Mouse (Mus musculus) cerebellum, adult 8-10 months (tissue): ENCODE measurements at regions not wholly inside any gene's neighbourhood (a gene's known extent, or its start where the extent isn't known, plus 50 kb on each side); places are given as distances from the start of the nearest gene placed in this dataset.

ENCODE experiments used
- DNase-seq: peaks from one replicate; pipeline ENCODE4 v3.0.0; 2022

DNA sequence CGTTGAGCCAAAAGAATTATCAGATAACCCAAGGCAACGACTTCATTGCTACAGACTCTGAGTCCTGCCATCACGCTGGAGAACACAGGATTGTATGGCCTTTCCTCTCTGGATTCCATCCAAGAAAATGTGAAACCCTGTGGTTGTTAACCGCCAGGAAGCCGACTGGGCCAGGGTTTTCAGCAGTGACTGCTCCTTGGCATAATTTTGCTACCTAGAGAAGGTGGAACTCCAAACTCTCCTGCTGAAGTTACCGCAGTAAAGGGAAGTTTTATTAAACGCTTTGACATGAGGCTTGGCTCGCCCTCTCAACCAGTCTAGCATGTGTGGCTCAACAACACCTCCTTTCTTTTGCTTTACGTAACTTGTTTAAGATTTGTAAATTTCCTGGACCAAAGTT lies 116.9 kb downstream of the Wif1 start:
- DNase-seq: no peak

DNA sequence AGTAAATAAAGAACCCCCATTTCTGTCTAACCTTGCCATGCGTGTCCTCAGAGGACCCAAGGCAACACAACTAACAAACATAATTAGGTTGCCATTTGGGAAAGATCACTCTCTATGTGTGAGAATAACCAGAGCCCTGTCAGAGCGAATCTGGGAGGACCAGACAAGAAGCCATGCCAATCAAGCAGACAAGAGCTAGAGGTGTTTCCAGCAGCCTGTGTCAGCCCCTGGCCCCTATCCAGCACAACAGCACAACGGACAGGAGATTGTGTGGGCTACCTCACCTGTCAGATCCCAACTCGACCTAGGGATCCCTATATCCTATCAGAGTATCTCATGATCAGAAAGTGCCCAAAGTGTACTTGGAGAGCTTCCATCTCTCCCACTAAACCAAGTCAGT lies 119.9 kb downstream of the Wif1 start:
- no peak for DNase-seq

DNA sequence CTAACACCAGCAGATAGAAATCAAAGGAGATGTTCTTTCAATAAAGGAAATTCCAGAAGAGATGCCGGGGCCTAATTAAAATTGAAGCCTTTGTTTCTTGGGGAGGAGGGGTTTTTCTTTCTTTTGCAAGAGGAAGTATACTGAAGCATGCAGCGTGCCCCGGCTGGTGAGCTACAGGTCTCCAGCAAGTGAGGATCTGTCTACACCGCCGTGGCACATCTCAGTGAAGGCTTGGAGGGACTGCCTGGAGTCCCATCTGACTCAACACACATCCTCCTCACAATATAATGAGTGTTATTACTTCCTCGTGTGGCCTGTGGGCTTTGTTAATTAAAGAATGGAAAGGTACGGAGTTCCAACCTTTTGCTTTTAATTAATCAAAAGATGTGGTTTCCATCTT lies 126.7 kb downstream of the Wif1 start:
- no peak for DNase-seq

DNA sequence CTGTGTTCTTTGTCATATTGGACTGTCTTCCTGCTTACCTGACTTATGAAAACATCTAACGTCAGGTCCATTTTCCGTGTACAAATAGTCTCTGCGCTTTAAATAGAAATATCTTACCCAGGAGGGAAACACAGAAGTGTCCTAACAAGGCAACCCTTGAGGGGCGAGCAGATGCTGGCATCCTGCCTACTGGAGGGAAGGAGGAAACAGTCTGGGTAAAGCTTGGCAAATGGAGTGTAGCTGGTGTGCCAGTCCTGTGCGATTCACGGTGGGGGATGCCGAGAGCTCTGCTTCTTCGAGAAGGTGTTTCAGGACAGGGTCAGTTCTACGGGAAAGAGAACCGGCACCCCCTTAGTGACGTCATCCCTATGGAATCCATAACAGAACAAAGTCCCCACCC lies 127.4 kb downstream of the Wif1 start:
- no peak for DNase-seq

GRCm38 (mm10) chr10:121174022-121174421 lies 140.3 kb downstream of the Wif1 start:
- no peak for DNase-seq

DNA sequence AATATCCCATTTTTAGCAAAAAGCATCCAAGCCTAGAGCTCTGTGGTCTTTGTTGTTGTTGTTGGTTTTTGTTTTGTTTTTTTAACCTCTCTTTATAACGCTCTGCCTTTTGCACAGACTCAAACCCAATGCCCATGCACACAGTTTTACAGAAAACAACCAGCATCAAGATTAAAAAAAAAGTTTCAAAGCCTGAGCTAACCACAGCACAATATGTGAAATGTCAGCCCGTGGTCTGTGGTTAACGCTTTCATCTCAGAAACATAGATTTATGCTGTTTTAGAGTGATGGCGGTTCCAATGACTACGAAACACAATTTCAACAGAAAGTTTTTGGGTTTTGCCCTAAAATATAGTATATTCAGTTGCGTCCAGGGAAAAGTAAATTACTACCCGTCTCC lies 155.4 kb downstream of the Wif1 start:
- DNase-seq: no peak

GRCm38 (mm10) chr10:121199236-121199635 lies 151.8 kb downstream of the Tbc1d30 start:
- no peak for DNase-seq

DNA sequence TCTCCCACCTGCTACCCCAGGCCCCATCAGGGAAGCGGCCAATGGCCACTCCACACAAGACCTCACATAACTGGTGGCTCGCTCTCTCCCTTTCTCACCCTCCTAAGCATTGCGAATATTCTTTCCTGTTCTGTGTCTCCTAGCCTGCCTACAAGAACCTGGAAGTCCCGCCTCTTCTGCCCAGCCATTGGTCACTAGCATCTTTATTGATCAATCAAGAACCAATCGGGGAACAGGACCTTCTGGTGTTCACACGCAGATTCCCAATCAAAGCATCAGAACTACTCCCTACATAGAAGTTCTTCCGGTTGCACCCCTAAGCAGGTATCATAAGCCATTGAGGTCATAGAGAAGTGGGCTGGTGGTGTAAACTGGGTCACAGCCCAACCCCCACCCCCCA lies 148.5 kb downstream of the Tbc1d30 start:
- DNase-seq: no peak

- DNase-seq: no peak
Observed at GRCm38 (mm10) chr10:121205551-121205950, 145.5 kb downstream of the Tbc1d30 start.

DNA sequence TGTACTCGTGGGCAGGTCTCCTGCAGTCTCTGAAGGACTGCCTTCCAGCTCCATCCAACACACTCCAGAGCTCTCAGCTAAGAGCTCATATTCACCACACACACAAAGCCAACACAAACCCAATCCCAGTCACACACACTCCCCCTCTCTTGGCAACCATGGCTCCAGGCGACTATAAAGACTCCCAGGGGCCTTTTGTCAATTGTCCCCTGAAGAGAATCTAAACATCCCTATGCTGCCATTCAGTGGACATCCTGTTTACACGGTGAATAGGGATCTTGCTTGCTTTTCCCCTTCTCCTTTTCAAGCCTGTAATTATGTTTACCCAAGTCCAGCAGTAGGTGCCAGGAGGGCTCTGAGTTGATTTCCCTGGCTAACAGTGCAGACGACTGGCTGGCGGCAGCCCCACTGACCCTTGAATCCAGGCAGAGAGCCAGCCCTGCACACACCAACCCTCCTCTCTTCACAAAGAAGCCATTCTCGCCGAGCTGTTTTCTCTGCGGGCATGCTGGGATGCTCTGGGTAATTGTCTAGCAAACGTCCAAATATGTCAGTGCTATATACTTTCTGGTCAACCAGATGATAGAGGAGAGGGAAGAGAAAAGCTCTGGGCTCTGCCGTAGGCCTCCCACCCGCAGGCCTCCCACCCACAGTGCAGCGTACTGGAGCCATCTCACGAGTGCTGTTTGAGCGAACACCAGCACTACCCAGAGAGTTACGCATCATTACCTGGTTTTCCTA lies 144.9 kb downstream of the Tbc1d30 start:
- peak; percentile 10 for DNase-seq

GRCm38 (mm10) chr10:121206743-121207039 lies 144.4 kb downstream of the Tbc1d30 start:
- no peak for DNase-seq
